Mouse (Mus musculus) gastrocnemius, postnatal 25 days (tissue): ENCODE results near the gene Zfand2b. TPM values are rescaled to one million over a fixed set of nuclear protein-coding genes. Genes with fewer than 3 reads are reported as not detected.
A peak's percentile ranks its signal among the peaks of the same experiment; 100 is the strongest.

ENCODE experiments used
- DNase-seq: peaks from one replicate; pipeline ENCODE4 v3.0.0; 2022
- long read RNA-seq, 2 experiments: library from polyadenylated mRNA; stranded (forward); transcript quantifications; one replicate each; pipeline ENCODE4 v2.0.0; 2021
- total RNA-seq, 2 experiments: library from RNA; stranded (reverse); gene quantifications; 1 replicate in 1 of 2; 2 replicates in 1 of 2; pipeline ENCODE4 v1.2.3; 2021

Gene Zfand2b
- 10 to 100 TPM; 12.8 to 16.8 TPM for total RNA-seq
- long read RNA-seq, experiment 1, transcript Zfand2b-204 (10 exons, 1,206 nt), result major isoform, 24 of 61 reads
- long read RNA-seq, experiment 1, partial matches to known transcripts, result 3 of 61 reads
- long read RNA-seq, experiment 1, other reads (novel, unspliced or antisense), result 32 of 61 reads
- long read RNA-seq, experiment 2, transcript Zfand2b-204 (10 exons, 1,206 nt), result major isoform, 20 of 50 reads
- long read RNA-seq, experiment 2, partial matches to known transcripts, result 2 of 50 reads
- long read RNA-seq, experiment 2, other reads (novel, unspliced or antisense), result 26 of 50 reads

DNA sequence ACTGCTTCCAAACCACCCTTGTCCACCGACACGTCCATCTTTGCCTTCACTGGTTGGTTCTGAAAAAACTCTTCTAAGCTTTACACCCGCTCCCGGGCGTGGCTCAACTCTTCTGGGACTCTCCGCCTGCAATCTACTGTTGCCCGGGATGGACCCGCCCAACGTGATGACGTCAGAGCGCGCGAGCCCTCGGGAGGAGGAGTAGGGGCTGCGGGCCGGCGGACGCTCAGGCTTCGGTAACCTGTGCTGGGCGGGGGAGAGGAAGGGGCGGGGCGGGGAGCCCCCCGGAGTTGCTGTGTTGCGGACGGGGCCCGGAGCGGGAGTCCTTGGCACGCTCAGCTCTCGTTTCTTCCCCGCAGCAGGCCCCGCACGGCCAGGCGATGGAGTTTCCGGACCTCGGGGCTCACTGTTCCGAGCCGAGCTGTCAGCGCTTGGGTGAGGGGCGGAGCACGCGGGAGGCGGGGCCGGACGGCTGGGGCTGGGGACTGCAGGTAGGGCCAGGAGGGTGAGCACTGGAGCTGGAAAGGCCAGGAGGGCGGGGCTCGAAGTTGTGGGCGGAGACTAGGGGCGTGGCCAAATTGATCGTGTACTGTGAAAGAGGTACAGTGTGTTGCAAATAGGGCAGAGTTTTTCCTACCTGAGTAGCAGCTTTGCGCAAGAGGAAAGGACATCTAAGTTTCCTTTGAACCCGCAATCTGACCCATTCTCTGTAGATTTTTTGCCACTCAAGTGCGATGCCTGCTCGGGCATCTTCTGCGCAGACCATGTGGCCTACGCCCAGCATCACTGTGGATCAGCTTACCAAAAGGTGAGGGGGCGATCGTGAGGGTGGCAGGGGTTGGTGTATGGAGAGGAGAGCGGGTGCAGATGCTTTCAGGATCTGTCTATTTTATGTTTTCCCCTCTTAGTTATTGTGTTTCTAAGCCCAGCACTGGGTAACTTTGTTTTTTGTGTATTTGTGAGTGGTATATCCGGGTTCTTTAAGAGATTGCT, at the start of gene Zfand2b:
Zfand2b (plus strand) TSS at position 175 of the 993 bp plus-strand sequence.
- DNase-seq, result peak; percentile 96

GRCm38 (mm10) chr1:75122211-75122610, 46.2 kb upstream of the Zfand2b start:
- DNase-seq, result no peak

DNA sequence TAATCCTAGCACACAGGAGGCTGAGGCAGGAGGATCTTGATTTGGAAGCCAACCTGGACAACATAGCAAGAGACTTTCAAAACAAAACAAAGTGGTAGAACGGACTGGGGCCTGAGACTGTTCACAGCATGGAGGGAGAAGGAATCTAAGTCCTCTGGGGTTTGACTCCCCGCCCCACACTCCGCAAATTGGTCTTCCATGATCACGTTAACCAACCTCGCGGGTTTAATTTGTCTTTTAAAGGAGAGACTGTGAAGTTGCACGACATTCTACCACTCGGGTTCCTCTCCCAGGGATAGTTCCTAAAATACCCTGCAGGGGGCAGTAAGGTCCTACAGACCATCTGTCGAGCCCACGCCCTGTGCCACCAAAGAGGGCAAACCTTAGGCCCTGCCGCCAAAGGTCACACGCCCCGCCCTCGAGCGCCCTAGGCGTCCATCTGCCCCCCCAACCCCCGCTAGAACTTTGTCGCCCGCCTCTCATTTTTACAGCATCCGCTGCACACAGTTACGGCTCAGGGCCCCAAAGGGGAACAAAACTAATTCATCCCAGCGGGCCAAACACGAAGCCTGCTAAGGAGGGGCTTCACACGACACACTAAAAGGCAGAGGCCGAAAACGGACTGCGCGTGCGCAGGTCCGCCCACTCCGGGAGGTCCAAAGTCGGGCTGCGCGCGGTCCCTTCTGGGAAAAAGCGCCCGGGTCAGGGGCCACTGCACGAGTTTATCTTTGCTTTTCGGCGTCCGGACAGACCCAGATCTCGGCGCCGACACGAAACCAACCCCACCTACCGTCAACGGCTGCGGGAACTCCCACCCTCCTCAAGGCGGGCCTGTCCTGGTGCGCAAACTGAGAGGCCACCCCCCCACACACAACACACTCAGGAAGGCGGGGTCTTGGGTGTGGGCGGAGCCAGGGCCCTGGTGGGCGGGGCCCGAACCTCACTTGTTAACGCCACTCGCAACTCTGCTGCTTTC, 43.8 kb upstream of the Zfand2b start, which contains the start of gene Nhej1:
Nhej1 (minus strand) TSS at position 855 of the 976 bp plus-strand sequence.
- peak; percentile 93 for DNase-seq

GRCm38 (mm10) chr1:75125418-75125817, 43.0 kb upstream of the Zfand2b start:
- no peak for DNase-seq

GRCm38 (mm10) chr1:75128641-75129040, 39.8 kb upstream of the Zfand2b start:
- no peak for DNase-seq

DNA sequence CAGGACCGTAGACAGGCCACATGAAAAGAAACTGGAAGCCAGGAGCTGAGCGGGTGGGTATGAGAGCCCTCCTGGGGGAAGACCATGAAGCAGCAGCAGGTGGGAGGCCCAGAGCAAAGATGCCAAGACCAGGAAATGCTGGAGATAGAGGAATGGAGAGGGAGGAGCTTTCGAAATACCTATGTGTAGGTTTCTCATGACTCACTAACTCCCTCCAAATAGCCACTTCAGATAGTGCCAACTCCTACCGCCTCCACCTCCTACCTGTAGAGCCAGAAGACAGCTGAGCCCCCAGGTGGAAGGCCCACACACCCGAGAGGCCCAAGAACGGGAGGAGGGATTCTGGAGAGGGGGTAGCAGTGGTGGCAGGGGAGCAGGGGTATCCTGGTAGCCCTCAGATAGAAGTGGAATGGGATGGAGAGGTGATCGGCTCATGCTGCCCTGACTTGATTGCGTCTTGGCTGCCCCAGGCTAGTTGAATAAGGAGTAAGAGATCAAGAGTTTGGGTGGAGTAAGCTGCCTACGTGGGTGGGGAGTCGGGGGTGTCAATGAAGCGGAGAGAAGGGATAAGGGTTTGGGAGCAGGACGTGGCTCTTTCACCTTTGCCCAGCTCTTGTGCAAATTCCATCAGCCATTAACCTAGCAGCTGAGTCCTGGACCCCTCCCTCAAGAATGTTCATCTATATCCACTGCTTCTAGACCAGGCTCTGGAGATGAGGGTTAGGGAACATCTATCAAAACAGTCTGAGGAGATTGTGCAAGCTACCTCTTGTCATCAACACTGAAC, 34.8 kb upstream of the Zfand2b start, which contains the start of gene Slc23a3:
Slc23a3 (minus strand) TSS at position 470 of the 787 bp plus-strand sequence.
- no peak for DNase-seq

DNA sequence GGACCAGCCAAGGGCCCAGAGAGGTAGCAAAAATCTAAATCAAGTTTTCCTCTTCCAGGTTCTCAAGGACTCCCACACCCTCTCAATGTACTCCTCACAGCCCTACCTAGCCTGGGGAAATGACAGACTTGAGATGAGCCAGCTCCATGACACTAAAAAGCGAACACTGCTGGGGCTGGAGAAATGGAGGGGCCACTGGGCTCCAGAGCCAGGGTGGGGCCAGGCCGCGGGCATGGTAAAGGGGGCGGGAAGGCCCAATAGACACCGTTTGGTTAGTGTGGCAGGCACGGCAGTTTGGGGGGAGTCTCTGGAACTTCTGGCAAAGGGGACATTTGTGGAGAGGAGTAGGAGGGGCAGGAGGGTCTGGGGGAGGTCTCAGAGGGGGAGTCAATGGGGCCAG, 32.2 kb upstream of the Zfand2b start:
- no peak for DNase-seq

- no peak for DNase-seq
Measured at GRCm38 (mm10) chr1:75136730-75137129, 31.7 kb upstream of the Zfand2b start.

GRCm38 (mm10) chr1:75138448-75138847, 30.0 kb upstream of the Zfand2b start:
- no peak for DNase-seq

DNA sequence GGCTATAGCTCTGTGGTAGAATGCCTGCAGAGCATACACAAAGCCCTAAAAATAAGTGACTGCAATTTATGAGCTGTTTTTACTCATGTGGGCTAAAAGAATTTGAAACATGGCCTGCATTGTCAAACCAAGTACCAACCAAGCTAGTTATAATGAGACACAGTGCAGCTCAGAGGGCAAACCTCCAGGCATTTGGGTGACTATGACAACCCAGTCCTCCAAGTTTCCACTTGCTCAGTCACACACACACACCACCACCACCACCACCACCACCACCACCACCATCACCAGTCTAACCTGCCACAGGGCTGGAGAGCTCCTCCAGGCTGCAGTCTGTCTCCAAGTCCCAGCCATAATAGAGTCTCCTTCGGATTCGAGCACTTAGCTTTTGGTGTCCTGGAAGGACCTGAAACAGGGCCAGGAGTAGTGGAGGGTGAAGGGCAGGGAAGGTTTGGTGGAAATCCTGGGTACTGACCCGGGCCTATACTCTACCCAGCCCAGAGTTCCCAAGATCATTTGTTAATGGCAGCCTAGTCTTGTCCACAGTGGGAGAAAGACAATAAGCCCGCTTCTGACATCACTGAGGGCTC, 27.8 kb upstream of the Zfand2b start:
- no peak for DNase-seq

GRCm38 (mm10) chr1:75141486-75142190, 26.8 kb upstream of the Zfand2b start:
- DNase-seq, result peak; percentile 66

- DNase-seq, result peak; percentile 94
Measured at GRCm38 (mm10) chr1:75142301-75143261, 25.9 kb upstream of the Zfand2b start, which contains the start of the genes Cnppd1 and Retreg2. Gene Cnppd1, minus strand, starts transcription at chr1:75142711. Gene Retreg2, plus strand, starts transcription at chr1:75142778.

DNA sequence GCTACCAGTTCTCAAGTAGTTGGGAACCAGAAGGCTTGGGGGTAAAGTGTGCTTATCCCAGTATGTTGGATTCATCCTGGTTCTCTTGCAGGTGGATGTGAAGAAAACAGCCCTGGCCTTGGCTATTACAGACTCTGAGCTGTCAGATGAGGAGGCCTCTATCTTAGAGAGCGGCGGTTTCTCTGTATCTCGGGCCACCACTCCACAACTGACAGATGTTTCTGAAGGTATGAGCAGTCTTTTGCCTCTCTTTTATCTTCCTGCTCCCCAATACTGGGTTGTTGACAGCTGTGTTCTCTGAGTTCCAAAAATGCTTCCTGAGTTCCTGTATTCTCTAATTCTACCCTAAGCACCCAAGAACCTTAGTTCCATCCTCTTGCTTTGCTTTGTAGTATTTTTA, 22.9 kb upstream of the Zfand2b start:
- no peak for DNase-seq

- no peak for DNase-seq
Measured at GRCm38 (mm10) chr1:75147411-75148135, 20.9 kb upstream of the Zfand2b start.

DNA sequence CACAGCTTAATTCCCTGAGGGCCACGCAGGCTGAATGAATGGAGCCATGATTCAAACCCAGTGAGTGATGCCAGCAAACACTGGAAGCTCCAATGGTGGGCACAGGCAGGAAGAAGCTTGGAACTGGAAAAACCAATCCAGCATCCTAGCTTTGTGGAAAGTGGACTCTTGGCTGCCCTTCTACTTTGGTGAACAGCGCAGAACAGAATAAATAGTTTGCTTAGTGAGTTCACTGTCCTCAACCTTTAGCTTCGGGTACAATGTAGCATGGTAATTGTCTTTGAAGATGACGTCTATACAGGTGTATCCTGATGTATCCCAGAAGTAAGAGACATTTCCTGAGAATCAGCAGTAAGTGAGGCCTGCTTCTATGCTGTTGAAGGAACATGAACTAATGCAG, 19.7 kb upstream of the Zfand2b start:
- no peak for DNase-seq

- no peak for DNase-seq
Measured at GRCm38 (mm10) chr1:75155837-75156236, 12.6 kb upstream of the Zfand2b start.

DNA sequence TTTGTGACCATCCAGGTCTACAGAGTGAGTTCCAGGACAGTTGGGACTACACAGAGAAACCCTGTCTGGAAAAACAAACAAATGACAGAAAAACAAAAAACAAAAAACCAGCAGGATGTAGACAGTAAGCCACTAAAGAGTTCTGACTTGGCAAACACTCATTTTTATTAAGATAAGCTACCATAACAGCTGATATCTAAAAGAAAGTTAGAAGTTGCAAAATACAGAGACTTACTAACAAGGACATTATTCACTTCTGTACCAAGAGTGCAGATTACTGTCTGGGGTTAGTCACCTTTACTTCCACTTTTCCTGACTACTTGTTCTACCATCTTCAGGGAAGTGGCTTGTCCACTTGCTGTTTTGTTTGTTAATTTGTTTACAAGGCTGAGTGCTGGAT, 9.5 kb upstream of the Zfand2b start:
- no peak for DNase-seq
